Mouse (Mus musculus) macrophage (primary cell): Measurements from ENCODE around the gene Sacs. TPM values are rescaled to one million over a fixed set of nuclear protein-coding genes. Genes with fewer than 3 reads are reported as not detected.
A peak's percentile ranks its signal among the peaks of the same experiment; 100 is the strongest.

ENCODE experiments used
- H3K27ac ChIP-seq: fragments of 350-480 bp; formaldehyde crosslinking; 2 replicates; pipeline ENCODE4 v1.9.0; 2021
- H3K36me3 ChIP-seq: fragments of 350-480 bp; formaldehyde crosslinking; 2 replicates; pipeline ENCODE4 v1.9.0; 2021; ENCODE audit errors: inconsistent target
- H3K4me3 ChIP-seq: fragments of 350-480 bp; formaldehyde crosslinking; 2 replicates; pipeline ENCODE4 v1.9.0; 2021; ENCODE audit errors: inconsistent target
- H3K79me2 ChIP-seq: fragments of 350-480 bp; formaldehyde crosslinking; 2 replicates; pipeline ENCODE4 v1.9.0; 2021; ENCODE audit errors: inconsistent target
- WGBS: methylation state at CpG from one replicate; pipeline ENCODE4 v1.1.7; 2026; ENCODE audit warnings: inconsistent platforms; ENCODE audit not compliant: missing documents; 5-methylcytosine and 5-hydroxymethylcytosine counted together
- polyA plus RNA-seq: library from polyadenylated mRNA; stranded (reverse); fragments of 250-400 nt; gene quantifications from 3 replicates; pipeline ENCODE4 v1.2.4, GENCODE M21; 2018; ENCODE audit warnings: inconsistent platforms

Gene Sacs
- polyA plus RNA-seq, 1 experiment from 2014 or later, result 1.3 TPM

DNA sequence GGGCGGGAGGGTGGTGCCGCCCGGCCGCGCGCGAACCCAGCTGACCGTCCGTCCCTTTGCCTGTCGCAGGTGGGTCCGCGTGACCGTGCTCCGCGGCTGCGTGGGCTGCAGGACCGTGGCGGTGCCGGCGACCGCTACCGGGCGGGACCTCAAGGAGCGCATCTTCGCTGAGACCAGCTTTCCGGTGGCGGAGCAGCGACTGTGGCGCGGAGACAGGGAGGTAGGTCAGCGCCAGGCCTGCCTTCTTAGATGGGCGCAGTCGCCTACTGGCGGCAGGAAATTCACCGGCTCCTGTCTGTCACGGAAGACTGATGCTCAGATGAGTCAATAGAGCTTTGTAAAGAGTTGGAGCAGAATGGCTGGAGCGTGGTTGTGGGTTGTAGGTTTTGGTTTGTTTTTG lies 35.0 kb downstream of the Sacs start:
- Histone ChIP-seq H3K4me3 (peak overlapping the region; percentile 47), H3K79me2 (no peaks in the 10 kb centered on the region), H3K27ac (no peak overlapping the region), H3K36me3 (no peaks in the 10 kb centered on the region)
- under 1% methylated on average over 35 of the region's 37 CpGs for WGBS

DNA sequence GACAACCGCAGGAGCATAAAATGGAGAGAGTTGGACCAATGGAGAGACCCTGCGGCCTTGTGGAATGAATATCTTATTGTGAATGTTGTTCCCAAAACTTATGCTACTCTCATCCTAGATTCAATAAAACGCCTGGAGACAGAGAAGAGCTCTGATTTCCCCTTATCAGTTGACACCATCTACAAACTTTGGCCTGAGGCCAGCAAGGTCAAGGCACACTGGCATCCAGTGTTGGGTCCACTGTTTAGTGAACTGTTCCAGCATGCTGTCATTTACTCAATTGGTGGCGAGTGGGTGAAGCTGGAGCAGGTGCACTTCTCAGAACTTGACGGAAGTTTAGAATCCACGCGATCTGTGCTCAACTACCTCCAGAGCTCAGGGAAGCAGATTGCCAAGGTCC lies 53.6 kb downstream of the Sacs start:
- Histone ChIP-seq H3K4me3 (no peak overlapping the region), H3K27ac (no peak overlapping the region), H3K36me3 (no peaks in the 10 kb centered on the region), H3K79me2 (no peaks in the 10 kb centered on the region)
- 96% methylated on average over 7 of the region's 7 CpGs for WGBS

DNA sequence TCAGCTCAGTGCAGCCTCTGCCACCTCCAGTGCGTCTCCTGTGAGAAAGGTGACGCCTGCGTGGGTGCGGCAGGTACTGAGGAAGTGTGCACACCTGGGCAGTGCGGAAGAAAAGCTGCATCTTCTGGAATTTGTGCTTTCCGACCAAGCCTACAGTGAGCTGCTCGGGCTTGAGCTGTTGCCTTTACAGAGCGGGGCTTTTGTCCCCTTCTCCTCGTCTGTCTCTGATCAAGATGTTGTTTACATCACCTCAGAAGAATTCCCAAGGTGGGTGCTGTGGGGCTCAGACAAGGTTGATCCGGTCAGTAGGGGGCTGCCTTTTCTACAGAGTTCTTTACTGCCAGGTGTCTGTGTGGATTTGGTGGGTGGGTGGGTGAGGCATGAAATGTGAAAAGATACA lies 54.1 kb downstream of the Sacs start:
- 96% methylated on average over 10 of the region's 10 CpGs for WGBS
- Histone ChIP-seq H3K36me3 (no peaks in the 10 kb centered on the region), H3K27ac (no peak overlapping the region), H3K79me2 (no peaks in the 10 kb centered on the region), H3K4me3 (no peak overlapping the region)

DNA sequence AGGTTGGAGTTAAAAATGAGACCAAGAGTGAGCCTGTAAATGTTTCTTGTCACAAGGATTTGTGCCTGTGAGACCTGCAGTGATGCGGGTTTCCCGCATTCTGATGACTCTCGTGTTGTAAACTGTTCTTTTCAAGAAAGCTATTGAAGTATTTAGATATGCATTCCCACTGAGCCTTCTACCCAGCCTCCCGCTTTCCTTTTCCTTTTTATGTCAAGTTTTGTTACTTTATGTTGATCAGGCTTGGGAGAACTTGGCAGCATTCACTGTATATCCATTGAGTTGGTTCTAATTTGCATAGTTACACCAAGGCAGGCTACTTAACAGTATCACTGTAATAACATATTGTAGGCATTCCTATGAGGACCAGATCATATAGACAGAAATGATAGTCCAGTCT lies 56.2 kb downstream of the Sacs start:
- WGBS, result 98% methylated on average over 4 of the region's 4 CpGs
- Histone ChIP-seq H3K27ac (no peak overlapping the region), H3K4me3 (no peak overlapping the region), H3K36me3 (no peaks in the 10 kb centered on the region), H3K79me2 (no peaks in the 10 kb centered on the region)

DNA sequence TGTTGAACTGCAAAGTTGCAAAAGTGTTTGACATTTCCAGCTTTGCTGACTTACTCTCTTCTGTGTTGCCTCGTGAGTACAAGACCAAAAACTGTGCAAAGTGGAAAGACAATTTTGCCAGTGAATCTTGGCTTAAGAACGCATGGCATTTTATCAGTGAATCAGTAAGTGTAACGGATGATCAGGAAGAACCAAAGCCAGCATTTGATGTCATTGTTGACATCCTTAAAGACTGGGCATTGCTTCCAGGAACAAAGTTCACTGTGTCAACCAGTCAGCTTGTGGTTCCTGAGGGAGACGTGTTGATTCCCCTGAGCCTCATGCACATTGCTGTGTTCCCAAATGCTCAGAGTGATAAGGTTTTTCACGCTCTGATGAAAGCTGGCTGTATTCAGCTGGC lies 71.9 kb downstream of the Sacs start:
- Histone ChIP-seq H3K36me3 (no peaks in the 10 kb centered on the region), H3K27ac (no peak overlapping the region), H3K4me3 (no peak overlapping the region), H3K79me2 (no peaks in the 10 kb centered on the region)
- WGBS, result 98% methylated on average over 5 of the region's 5 CpGs

DNA sequence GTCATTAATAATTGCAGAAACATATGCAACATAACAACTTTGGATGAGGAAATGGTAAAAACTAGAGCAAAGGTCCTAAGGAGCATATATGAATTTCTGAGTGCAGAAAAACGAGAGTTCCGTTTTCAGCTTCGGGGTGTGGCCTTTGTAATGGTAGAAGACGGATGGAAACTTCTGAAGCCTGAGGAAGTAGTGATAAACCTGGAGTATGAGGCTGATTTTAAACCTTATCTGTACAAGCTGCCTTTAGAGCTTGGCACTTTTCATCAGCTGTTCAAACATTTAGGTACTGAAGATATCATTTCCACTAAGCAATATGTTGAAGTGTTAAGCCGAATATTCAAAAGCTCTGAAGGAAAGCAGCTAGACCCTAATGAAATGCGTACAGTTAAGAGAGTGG lies 73.5 kb downstream of the Sacs start:
- Histone ChIP-seq H3K4me3 (no peak overlapping the region), H3K27ac (no peak overlapping the region), H3K79me2 (no peaks in the 10 kb centered on the region), H3K36me3 (no peaks in the 10 kb centered on the region)
- WGBS, result 97% methylated on average over 6 of the region's 6 CpGs

DNA sequence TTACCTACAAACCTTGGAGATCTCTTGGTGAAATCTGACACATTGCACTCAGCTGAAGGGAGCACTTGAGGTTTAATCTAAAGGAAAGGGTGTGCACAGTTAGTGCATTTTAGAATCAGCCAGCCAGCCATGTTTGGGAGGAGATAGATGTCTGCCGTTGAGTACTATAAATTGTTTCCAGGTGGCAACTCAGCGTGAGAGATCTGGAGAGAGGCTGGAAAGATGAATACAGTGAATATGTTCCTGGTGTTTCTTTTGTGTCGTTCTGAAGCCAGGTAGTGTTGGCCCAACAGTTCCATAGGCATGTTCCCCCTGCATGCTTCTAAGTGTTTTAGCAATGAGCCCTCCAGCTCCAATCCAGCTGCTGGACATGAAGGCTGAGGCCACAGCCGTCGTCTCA lies 82.9 kb downstream of the Sacs start:
- Histone ChIP-seq H3K79me2 (no peaks in the 10 kb centered on the region), H3K36me3 (no peaks in the 10 kb centered on the region), H3K27ac (no peak overlapping the region), H3K4me3 (no peak overlapping the region)
- WGBS, result 97% methylated on average over 5 of the region's 5 CpGs

DNA sequence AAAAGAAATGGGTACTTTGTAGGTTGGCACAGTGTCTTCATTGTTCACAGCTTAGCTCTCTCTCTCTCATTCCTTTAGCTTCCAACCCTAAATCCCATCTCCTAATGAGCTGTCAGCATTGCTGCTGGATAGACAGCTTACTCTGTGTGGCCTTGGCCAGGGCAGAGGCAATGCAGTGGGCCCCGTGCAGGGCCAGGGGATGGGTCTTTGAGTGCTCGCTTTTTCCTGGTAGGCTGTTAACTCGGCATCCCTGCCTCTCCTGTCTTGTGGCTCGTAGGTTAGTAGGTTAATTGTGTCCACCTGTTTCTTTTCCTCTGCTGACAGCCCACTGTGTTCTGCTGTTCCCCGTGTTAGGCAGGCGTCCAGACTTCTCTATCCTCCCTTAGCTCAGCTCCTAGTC lies 84.2 kb downstream of the Sacs start:
- WGBS, result 82% methylated on average over 6 of the region's 6 CpGs
- Histone ChIP-seq H3K79me2 (no peaks in the 10 kb centered on the region), H3K36me3 (no peaks in the 10 kb centered on the region), H3K27ac (no peak overlapping the region), H3K4me3 (no peak overlapping the region)

DNA sequence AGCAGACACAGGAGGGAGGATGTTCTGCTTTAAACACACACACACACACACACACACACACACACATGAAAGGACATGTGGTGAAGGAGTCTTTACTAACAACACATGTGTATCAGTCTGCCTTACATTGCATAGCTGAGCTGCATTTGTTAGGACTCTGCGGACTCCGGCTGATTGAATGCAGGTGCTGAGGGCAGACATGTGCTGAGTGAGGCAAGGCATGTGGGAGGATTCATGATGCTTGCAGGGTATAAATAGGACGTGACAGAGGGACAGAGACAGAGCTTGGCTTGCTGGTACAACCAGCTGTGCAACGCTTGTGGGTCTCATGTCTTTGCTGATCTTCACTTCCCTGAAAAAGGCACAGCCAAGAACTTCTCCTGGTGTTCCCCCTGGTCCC lies 85.5 kb downstream of the Sacs start:
- H3K27ac ChIP-seq, result no peak overlapping the region
- 88% methylated on average over 4 of the region's 4 CpGs for WGBS
- H3K36me3 ChIP-seq, result no peaks in the 10 kb centered on the region
- H3K79me2 ChIP-seq, result no peaks in the 10 kb centered on the region
- no peak overlapping the region for H3K4me3 ChIP-seq

DNA sequence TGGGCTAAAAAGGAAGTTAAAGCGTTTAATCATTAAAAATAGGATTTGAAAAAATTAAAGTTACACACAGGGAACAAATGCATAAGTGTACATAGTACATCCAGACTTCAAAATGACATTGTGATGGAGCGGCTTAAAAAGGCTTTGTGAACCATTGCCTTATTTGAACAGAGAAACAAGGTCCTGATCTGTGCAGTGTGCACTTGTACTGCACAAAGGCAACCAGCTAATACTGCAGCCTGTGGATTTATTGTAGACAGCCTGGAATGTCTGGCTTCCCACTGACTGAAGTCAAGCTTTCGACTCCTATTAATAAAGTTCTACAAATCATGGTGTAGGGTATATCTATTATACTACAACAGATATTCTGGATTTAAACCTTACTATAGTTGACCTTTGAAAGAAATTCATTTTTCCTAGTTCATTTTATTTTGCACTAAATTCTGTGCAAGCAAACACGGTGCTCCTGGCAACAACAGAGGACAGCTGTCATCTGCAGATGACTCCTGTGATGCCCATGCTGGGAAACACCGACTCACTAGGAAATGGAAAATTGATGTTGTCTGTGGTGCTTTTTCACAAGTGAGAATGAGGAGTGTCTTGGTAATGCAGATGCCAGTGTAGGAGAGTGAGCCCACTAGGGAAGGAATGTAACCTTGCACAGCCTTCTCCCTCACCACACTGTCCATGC lies 86.3 kb downstream of the Sacs start:
- WGBS, result 85% methylated on average over 5 of the region's 5 CpGs
- no peaks in the 10 kb centered on the region for H3K79me2 ChIP-seq
- H3K36me3 ChIP-seq, result no peaks in the 10 kb centered on the region
- H3K27ac ChIP-seq, result no peak overlapping the region
- H3K4me3 ChIP-seq, result no peak overlapping the region

DNA sequence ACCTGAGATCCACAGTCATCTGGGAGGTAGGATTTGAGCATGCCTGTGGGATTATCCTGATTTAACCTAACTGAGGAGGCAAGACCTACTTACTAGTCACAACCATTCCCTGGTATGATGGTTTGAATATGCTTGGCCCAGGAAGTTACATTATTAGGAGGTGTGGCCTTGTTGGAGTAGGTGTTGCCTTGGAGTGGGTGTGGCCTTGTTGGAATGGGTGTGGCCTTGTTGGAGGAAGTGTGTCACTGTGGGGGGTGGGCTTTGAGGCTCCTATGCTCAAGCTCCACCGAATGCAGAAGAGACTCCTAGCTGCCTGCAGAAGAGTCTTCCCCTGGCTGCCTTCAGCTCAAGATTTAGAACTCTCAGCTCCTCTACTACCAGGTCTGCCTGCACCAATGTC lies 87.9 kb downstream of the Sacs start:
- Histone ChIP-seq H3K27ac (no peak overlapping the region), H3K36me3 (no peaks in the 10 kb centered on the region)
- 88% methylated on average over 1 of the region's 1 CpGs for WGBS

DNA sequence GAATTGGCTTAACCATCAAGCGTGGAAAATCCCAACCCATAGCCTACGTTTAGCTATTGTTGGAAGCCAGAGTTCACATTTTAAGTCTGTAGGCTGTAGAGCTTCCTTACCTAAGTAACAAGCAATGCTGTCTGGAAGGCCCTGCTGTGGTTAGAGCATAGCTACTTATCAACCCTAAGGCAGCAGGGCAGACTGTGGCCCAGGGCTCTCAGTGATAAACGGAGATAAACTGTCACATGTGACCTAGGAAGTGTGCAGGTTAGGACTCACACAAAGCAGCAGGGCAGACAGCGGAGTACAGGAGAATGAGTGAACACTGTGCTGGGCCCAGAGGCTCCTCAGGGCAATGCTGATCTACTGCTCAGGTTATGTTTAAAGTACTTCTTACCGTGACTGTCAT lies 91.5 kb downstream of the Sacs start:
- Histone ChIP-seq H3K79me2 (no peaks in the 10 kb centered on the region), H3K27ac (no peak overlapping the region), H3K4me3 (no peak overlapping the region), H3K36me3 (no peaks in the 10 kb centered on the region)
- WGBS, result 91% methylated on average over 5 of the region's 5 CpGs

More for the DNA sequence above, 87.9 kb downstream of the Sacs start:
- no peaks in the 10 kb centered on the region for H3K79me2 ChIP-seq
- H3K4me3 ChIP-seq, result no peak overlapping the region

DNA sequence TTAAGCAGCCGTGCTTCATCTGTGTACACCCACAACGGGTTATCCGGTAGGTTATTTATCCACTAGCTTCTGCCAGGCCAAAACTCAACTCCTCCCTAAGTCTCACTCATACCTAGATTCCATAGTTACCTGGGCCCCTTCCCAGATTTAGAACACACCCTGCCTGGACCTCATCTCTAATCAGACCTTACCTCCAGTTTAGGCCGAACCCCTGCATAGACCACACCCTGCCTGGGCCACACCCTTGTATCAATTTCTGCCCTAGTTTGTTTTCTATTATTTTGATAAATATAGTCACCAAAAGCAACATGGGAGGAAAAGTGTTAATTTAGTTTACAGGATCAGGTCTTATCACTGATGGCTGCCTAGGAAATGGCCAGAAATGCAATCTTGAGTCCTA lies 91.9 kb downstream of the Sacs start:
- H3K27ac ChIP-seq, result no peak overlapping the region

DNA sequence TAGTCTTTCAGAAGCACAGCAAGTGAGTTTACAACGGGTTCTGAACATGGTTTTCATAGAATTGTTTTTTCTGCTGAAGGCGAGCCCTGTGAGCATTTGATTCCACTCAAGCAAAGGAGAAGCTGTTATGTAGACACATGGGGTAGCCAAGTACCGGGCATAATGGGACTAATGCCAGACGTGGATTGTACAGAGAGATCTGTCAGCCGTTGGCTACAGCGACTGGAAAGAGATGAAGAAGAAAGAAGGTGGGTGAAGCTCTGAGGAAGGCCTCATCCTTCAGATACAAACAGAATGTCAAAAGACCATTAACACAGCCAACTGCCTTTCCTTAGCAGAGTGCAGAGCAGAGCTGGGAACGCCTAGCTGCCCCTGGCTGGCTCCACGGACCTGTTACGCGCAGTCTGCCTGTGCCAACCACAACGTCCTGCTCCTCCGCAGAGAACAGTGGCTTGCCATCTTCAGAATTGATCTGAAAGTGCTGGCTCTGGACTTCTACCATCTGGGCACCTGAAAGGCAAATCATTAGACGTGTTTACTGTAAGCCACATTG lies 93.8 kb downstream of the Sacs start:
- Histone ChIP-seq H3K36me3 (no peaks in the 10 kb centered on the region), H3K79me2 (no peaks in the 10 kb centered on the region), H3K27ac (no peak overlapping the region), H3K4me3 (no peak overlapping the region)
- 93% methylated on average over 12 of the region's 13 CpGs for whole genome bisulfite sequencing

More for the DNA sequence above, 91.9 kb downstream of the Sacs start:
- Histone ChIP-seq H3K36me3 (no peaks in the 10 kb centered on the region), H3K79me2 (no peaks in the 10 kb centered on the region), H3K4me3 (no peak overlapping the region)
- 93% methylated on average over 4 of the region's 4 CpGs for WGBS

DNA sequence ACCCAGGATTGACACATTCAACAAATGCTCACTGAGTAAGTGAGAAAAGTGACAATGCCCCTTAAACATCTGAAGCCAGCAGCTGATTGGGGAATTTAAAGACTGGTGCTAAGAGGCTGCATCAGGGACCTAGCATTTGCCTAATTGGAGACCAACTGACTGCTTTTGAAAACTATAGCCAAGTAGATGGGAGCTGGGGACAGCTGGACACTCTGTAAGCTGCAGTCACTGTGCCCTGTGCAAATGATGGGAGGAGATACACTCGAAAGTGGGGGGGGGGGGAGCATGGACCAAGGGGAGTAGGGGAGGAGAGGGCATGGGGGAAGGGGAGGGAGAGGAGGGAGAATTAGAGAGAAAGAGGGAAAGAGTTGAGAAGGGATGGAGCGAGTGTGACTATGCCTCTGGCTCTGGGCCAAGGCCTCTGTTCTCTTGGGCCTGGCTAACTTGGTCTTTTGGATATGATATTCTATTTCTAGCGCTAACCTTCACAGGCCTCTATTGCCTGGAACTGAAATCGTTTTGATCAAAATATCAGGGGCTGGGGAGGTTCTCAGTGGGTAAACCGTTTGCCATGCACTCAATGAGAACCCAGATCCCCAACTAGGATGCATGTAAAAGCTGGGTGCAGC lies 97.7 kb downstream of the Sacs start:
- 85% methylated on average over 5 of the region's 5 CpGs for WGBS

More for the DNA sequence above, 97.7 kb downstream of the Sacs start:
- Histone ChIP-seq H3K79me2 (no peaks in the 10 kb centered on the region), H3K27ac (no peak overlapping the region), H3K4me3 (no peak overlapping the region), H3K36me3 (no peaks in the 10 kb centered on the region)
